Mouse (Mus musculus) limb, embryonic 14.5 days (tissue): ENCODE data around the gene Spem2. TPM values are rescaled to one million over a fixed set of nuclear protein-coding genes. Genes with fewer than 3 reads are reported as not detected.
A peak's percentile ranks its signal among the peaks of the same experiment; 100 is the strongest.

Experiments
- ATAC-seq: fragments of 200-750 bp; cut with Nextera tagmentation; 2 replicates; pipeline ENCODE4 v1.8.0; 2017; ENCODE audit warnings: low read depth, moderate number of reproducible peaks, moderate TSS enrichment; ENCODE audit not compliant: low FRiP score
- DNase-seq: peaks from one replicate; pipeline ENCODE4 v3.0.0-alpha.2; 2015; ENCODE audit warnings: low spot score
- H3K27ac ChIP-seq: fragments of 300-500 bp; sonication (generic); replicated peaks from 2 replicates; pipeline ENCODE4 v1.5.1; 2014; ENCODE audit warnings: low read depth, mild to moderate bottlenecking, low read length, moderate library complexity, mixed read lengths
- H3K27me3 ChIP-seq: fragments of 300-500 bp; sonication (generic); 2 replicates; pipeline ENCODE4 v1.6.1; 2014; ENCODE audit warnings: low read length, mixed read lengths; ENCODE audit not compliant: control insufficient read depth, insufficient read depth
- H3K36me3 ChIP-seq: fragments of 300-500 bp; sonication (generic); 2 replicates; pipeline ENCODE4 v1.6.1; 2014; ENCODE audit warnings: mild to moderate bottlenecking, low read length, moderate library complexity, mixed read lengths; ENCODE audit not compliant: control insufficient read depth, insufficient read depth
- H3K4me1 ChIP-seq: fragments of 300-500 bp; sonication (generic); 2 replicates; pipeline ENCODE4 v1.6.1; 2014; ENCODE audit warnings: antibody characterized with exemption, low read length, mixed read lengths; ENCODE audit not compliant: control insufficient read depth, insufficient read depth
- H3K4me2 ChIP-seq: fragments of 300-500 bp; sonication (generic); replicated peaks from 2 replicates; pipeline ENCODE4 v1.6.1; 2014; ENCODE audit warnings: low read depth, mild to moderate bottlenecking, low read length, moderate library complexity; ENCODE audit not compliant: severe bottlenecking
- H3K4me3 ChIP-seq: fragments of 300-500 bp; sonication (generic); replicated peaks from 2 replicates; pipeline ENCODE4 v1.5.1; 2014; ENCODE audit warnings: low read length
- H3K9ac ChIP-seq: fragments of 300-500 bp; sonication (generic); 2 replicates; pipeline ENCODE4 v1.6.1; 2014; ENCODE audit warnings: mild to moderate bottlenecking, low read depth, low read length, moderate library complexity; ENCODE audit not compliant: severe bottlenecking
- H3K9me3 ChIP-seq: fragments of 300-500 bp; sonication (generic); 2 replicates; pipeline ENCODE4 v1.6.1; 2016; ENCODE audit warnings: low read length; ENCODE audit not compliant: control insufficient read depth
- POLR2A ChIP-seq: fragments of 200-500 bp; IDR thresholded peaks from 2 replicates; pipeline ENCODE4 v1.8.0; 2012; ENCODE audit warnings: inconsistent platforms, mild to moderate bottlenecking, moderate library complexity, borderline replicate concordance; ENCODE audit not compliant: insufficient read depth, insufficient read length; ENCODE audit errors: extremely low read depth
- WGBS: fragments of 180-500 bp; shearing (Covaris S2); extraction: QIAGEN DNeasy Blood & Tissue Kit; methylation state at CpG from one replicate; pipeline ENCODE4 v1.1.7; 2014; 5-methylcytosine and 5-hydroxymethylcytosine counted together
- polyA plus RNA-seq, 2 experiments: library from polyadenylated mRNA; depleted of rRNA in 1 of 2; stranded (reverse) in 1 of 2; unstranded in 1 of 2; fragments of >200 nt; fragmentation: Nextera tagmentation in 1 of 2; extraction: Ambion mirVana in 1 of 2; gene quantifications; 2 replicates each; pipeline versions ENCODE4 v1.2.1 to v1.2.3; 2012 to 2014

The Spem2 gene
- polyA plus RNA-seq, 2 experiments = not detected

- peak overlapping the region; percentile 50 for H3K4me2 ChIP-seq
- H3K36me3 ChIP-seq = peaks cover 6% of the 10 kb centered on the region; the same call in 1 of the 2 replicates
- peak overlapping the region; percentile 83 for H3K27ac ChIP-seq
- WGBS = 2% methylated on average over 7 of the region's 7 CpGs
- no peaks in the 10 kb centered on the region for H3K9me3 ChIP-seq
- peaks cover 33% of the 10 kb centered on the region for H3K4me1 ChIP-seq
- H3K9ac ChIP-seq = peak overlapping the region; percentile 63
- H3K27me3 ChIP-seq = peaks cover 2% of the 10 kb centered on the region; the same call in 1 of the 2 replicates
- peak; percentile 20 for DNase-seq
- TF ChIP-seq POLR2A = no peak
- H3K4me3 ChIP-seq = peak overlapping the region; percentile 73
- ATAC-seq = no peak
Measured at GRCm38 (mm10) chr11:69838714-69839104, 20.4 kb upstream of the Spem2 start.

GRCm38 (mm10) chr11:69837952-69838713 lies 19.9 kb upstream of the Spem2 start, which contains the start of gene Tmem256:
Gene Tmem256 (plus strand): TSS chr11:69838514.
- peak within 1 kb of the TSS; percentile 73 for H3K4me3 ChIP-seq
- peaks cover 5% of the 10 kb centered on the region; the same call in 1 of the 2 replicates for H3K27me3 ChIP-seq
- peaks cover 12% of the 10 kb centered on the region; the same call in 1 of the 2 replicates for H3K36me3 ChIP-seq
- 0% methylated on average over 34 of the region's 34 CpGs for WGBS
- ATAC-seq (peak; percentile 92), DNase-seq (peak; percentile 100)
- H3K4me1 ChIP-seq = peaks cover 37% of the 10 kb centered on the region
- peak within 1 kb of the TSS; percentile 71 for H3K9ac ChIP-seq
- H3K9me3 ChIP-seq = no peaks in the 10 kb centered on the region
- peak within 1 kb of the TSS; percentile 83 for H3K27ac ChIP-seq
- TF ChIP-seq POLR2A = 0 out of 2 replicates have a peak, but pooled peaks have one; percentile 69
- peak within 1 kb of the TSS; percentile 95 for H3K4me2 ChIP-seq

DNA sequence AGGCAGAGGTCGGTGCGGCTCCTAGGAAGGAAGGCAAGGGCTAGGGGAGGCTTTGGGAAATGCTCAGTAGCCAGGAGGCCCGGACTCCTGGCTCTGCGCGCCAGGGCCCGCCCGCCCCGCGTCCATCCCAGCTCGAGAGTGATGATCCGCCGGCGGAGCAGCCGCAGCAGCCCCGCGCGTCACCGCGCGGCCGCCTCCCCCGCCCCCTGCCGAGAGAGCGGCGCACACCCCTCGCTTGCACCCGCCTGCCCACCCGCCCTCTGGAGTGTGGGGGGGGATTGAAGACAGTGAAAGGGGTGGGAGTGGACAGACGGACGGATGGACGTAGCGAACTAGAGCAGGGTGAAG lies 19.3 kb upstream of the Spem2 start, which contains the start of gene Nlgn2:
TSS of gene Nlgn2 (minus strand) at position 181 of the 348 bp plus-strand sequence.
- H3K4me3 ChIP-seq = peak within 1 kb of the TSS; percentile 73
- peak within 1 kb of the TSS; percentile 71 for H3K9ac ChIP-seq
- no peak for DNase-seq
- no peaks in the 10 kb centered on the region for H3K9me3 ChIP-seq
- H3K4me2 ChIP-seq = peak within 1 kb of the TSS; percentile 95
- peaks cover 37% of the 10 kb centered on the region for H3K4me1 ChIP-seq
- peak within 1 kb of the TSS; percentile 83 for H3K27ac ChIP-seq
- H3K27me3 ChIP-seq = peaks cover 5% of the 10 kb centered on the region; the same call in 1 of the 2 replicates
- no peak; the same call in 1 of the 2 replicates for ATAC-seq
- WGBS = under 1% methylated on average over 29 of the region's 32 CpGs
- peaks cover 17% of the 10 kb centered on the region for H3K36me3 ChIP-seq
- no peak for TF ChIP-seq POLR2A

- peak overlapping the region; percentile 95 for H3K4me2 ChIP-seq
- DNase-seq = peak; percentile 37
- no peak for ATAC-seq
- peaks cover 24% of the 10 kb centered on the region for H3K36me3 ChIP-seq
- H3K9me3 ChIP-seq = no peaks in the 10 kb centered on the region
- peak overlapping the region; percentile 71 for H3K9ac ChIP-seq
- 1% methylated on average over 38 of the region's 52 CpGs for WGBS
- H3K4me3 ChIP-seq = peak overlapping the region; percentile 73
- TF ChIP-seq POLR2A = no peak
- H3K4me1 ChIP-seq = peaks cover 37% of the 10 kb centered on the region
- peaks cover 5% of the 10 kb centered on the region; the same call in 1 of the 2 replicates for H3K27me3 ChIP-seq
- H3K27ac ChIP-seq = peak overlapping the region; percentile 79
Measured at GRCm38 (mm10) chr11:69836703-69837576, 18.7 kb upstream of the Spem2 start.

GRCm38 (mm10) chr11:69835966-69836335 lies 17.7 kb upstream of the Spem2 start:
- peak overlapping the region; percentile 73 for H3K4me3 ChIP-seq
- DNase-seq (no peak), ATAC-seq (no peak)
- H3K4me2 ChIP-seq = peak overlapping the region; percentile 95
- no peak for TF ChIP-seq POLR2A
- H3K9ac ChIP-seq = peak overlapping the region; percentile 71
- H3K27ac ChIP-seq = no peak overlapping the region
- H3K27me3 ChIP-seq = peaks cover 5% of the 10 kb centered on the region; the same call in 1 of the 2 replicates
- H3K9me3 ChIP-seq = no peaks in the 10 kb centered on the region
- WGBS = 10% methylated on average over 4 of the region's 4 CpGs
- H3K36me3 ChIP-seq = peaks cover 31% of the 10 kb centered on the region
- peaks cover 37% of the 10 kb centered on the region for H3K4me1 ChIP-seq
